Mouse (Mus musculus): Measurements from ENCODE around the gene Tmem234.

DNA sequence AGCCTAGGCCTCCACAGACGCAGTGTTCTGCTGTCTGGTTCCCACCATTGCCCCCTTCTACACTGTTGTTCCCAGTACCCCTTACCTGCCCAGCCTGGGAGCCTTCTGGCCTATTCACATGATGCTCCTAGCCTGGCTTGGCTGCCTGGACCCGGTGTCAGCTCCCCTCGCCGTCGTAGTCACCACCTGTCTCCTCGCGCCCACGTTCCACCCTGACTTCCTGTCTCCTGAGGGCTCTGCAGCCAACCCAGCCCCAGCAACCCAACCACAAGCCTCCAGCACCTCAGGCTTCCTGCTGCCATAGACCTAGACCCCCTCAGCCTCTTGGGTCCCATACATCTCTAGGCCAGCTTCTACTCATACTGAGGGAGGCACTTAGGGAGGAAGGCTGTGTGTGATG lies 27.0 kb upstream of the Tmem234 start, which contains the start of gene Lck:
- TF ChIP-seq POLR2A (IDR thresholded peaks at IDR 0.05; ENCODE audit: insufficient read depth, low read length) (no peak), EP300 (IDR thresholded peaks at IDR 0.05; ENCODE audit: insufficient read depth, low read depth, low read length) (no peak)
